Mouse (Mus musculus): Measurements from ENCODE around the gene Clec2e.

Clec2e gene

DNA sequence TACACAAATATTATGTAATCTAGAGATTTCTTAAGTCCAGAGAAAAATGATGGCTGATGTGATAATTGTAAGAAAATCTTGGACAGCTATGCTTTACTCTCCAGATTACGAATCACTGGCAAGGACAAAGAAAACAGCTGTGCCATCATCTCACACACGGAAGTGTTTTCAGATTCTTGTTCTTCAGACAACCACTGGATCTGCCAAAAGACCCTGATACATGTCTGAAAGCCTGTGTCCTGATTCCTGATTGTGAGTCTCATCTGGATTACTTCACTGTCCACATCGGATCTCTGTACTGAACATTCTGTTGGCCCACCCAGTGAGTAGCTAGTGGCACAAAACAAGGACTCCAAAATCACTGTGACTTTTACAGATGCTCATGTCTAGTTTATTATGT, 44.5 kb downstream of the Clec2e start:
- no peak for DNase-seq

DNA sequence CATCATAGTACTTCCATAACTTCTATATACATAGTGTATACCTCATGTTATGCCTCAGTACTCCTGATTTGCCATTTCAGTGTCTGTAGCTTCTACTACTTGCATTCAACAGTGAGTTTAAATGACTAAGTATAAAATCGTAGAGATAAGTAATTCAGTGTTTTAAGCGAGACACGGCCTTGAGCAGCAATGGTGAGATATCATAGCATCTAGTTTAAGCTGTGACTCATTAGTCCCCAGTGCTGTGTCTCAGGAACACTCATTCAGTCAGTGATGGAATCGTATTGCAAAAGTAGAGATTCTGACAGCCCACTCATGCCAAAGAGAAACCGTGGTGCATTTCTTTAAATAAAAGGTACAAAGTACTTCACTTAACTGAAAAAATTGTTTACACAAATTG, 49.0 kb downstream of the Clec2e start:
- no peak for DNase-seq

DNA sequence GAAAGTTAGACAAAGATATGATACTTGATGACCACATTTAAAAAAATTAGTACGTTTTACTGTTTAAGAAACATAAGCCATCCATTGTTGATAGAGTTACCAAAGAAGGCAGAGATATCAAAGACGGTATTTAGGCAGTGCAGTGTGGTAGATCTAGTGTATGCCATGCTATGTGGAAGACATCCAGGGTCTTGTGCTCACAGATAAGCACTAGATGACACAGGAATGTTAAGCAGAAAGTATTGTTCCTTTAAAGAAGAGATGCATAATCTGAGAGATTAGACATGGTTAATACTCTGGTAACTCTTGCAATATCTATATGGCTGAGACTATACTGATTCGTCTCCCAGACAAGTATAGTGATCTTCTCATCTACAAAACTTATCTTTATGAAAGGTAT, 49.6 kb downstream of the Clec2e start:
- no peak for DNase-seq

DNA sequence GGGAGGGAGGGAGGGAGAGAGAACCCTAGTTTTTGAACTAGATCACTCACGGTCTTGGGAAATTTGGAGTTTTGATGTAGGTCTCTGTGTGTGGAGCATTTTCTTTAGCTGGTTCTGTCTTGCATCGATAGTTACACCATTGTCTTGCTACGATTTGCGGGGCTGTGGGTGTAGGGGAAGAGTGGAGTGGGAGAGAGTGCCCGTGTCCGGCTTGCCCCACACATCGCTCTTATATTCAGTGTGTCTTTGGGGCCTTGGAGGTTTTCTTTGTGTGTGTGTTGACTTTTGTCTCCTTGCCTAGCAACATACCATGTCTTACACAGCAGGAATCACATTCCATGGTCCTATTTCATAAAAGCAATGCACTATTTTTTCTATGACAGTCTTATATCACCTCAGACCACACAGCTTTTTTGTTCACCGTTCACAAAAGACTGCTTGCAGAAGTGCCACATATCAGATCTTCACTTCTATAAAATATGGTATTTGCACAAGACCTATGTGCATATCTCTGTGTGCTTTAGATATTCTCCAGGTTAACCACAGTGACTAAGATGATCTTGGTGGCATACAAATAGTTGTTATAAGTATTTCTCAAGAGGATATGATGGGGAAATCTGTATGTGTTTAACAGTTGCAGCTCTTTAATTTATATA, 51.0 kb downstream of the Clec2e start:
- DNase-seq: no peak

DNA sequence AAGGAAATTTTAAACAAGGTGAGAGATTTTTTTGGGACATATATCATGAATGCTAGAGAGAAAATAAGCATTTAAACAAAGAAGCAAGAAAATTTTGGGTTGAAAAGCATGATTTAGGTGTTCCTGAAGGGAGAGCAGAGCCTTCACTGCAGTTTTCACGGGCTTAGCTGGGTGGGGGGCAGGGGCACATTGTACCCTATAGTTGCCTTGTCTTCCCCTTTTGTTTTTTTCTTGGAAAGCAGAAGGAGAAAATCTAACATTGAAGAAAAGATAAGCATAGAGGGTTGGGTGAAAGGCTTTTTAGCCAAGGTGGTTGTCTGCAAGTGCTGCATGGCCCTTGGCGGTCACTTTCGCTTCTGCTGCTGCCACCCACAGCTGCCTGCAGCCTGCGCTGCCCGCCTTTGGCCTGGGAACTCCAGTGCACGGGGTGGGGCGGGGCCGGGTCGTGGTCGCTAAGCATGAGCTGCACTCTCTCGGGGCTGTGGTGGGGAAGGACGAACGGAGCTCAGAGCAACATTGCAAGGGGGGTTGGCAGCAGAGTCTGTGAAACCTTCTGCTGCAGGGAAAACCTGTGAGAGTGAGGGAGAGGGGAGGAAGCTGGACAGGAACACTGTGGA, 51.7 kb downstream of the Clec2e start:
- peak; percentile 55 to 62 for DNase-seq

DNA sequence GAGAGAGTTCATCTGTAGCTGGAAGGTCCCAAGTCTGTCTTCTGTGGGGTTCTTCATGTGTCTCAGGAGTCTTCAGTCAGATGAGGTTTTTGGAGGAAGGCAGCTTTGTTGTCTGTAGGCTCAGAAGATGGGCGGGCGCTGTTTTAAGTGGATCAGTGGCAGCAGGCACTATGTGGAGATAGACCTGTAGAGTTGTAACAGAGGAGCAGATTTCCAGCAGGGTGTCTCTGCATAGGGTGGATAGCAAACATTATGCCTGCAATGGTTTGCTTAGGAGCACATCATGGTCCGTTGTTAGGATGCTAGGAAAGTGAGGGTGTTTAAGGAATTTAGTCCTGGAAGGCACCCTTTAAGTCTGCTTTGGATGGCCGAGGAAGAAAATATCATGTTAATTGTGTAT, 52.3 kb downstream of the Clec2e start:
- DNase-seq: no peak

DNA sequence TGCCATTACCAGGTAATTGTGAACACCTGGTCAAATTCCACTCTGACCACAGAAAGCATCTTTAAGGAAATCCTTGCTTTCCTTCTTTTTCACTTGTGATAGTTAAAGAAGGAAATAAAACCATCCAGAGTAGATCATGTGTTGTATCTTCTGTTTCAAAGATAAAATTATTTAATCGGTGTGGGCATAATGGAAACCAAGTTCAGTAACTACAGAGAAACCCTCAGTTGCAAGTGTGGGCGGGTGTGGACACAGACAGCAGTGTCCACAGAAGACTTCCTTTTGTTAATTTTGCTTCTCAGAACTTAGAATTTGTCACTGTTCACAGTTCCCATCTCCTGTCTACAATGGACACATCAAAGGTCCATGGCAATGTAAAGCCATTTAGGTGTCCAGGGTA, 55.1 kb downstream of the Clec2e start, which contains the start of gene Klrb1f:
Klrb1f (plus strand) TSS at position 301 of the 400 bp plus-strand sequence.
- no peak for DNase-seq

DNA sequence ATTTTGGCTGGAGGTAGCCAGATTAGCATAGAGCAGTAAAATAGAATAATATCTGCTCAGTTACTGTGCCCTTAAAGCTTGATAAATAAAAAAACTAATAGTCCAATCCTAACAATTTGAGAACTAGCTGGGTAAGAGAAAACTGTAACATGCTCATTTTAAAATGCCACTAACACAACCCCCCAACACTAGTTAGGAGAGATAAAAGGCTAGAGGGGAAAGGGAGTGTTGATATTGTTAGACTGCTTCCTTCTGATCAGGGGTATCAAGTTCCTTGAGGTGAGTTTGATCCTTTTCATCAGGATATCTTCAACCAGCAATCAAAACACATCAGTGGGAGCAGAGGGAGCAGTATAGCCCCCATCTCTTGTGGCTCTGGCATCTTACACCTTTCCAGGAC, 58.2 kb downstream of the Clec2e start:
- no peak for DNase-seq
